Mouse (Mus musculus) macrophage (primary cell): Measurements from ENCODE around the gene Gm20929. TPM values are rescaled to one million over a fixed set of nuclear protein-coding genes. Genes with fewer than 3 reads are reported as not detected.
"Not testable (repeated sequence)": the region's sequence is repeated elsewhere in the genome, so short reads cannot be mapped to it uniquely, and the experiment has no call there.

Experiments
- H3K27ac ChIP-seq: fragments of 350-480 bp; formaldehyde crosslinking; 2 replicates; pipeline ENCODE4 v1.9.0; 2021
- H3K36me3 ChIP-seq: fragments of 350-480 bp; formaldehyde crosslinking; 2 replicates; pipeline ENCODE4 v1.9.0; 2021; ENCODE audit errors: inconsistent target
- H3K4me3 ChIP-seq: fragments of 350-480 bp; formaldehyde crosslinking; 2 replicates; pipeline ENCODE4 v1.9.0; 2021; ENCODE audit errors: inconsistent target
- H3K79me2 ChIP-seq: fragments of 350-480 bp; formaldehyde crosslinking; 2 replicates; pipeline ENCODE4 v1.9.0; 2021; ENCODE audit errors: inconsistent target
- WGBS: methylation state at CpG from one replicate; pipeline ENCODE4 v1.1.7; 2026; ENCODE audit warnings: inconsistent platforms; ENCODE audit not compliant: missing documents; 5-methylcytosine and 5-hydroxymethylcytosine counted together
- polyA plus RNA-seq: library from polyadenylated mRNA; stranded (reverse); fragments of 250-400 nt; gene quantifications from 3 replicates; pipeline ENCODE4 v1.2.4, GENCODE M21; 2018; ENCODE audit warnings: inconsistent platforms
- total RNA-seq, 78 experiments: library from RNA; depleted of rRNA; stranded (reverse); fragments of 250-400 nt; gene quantifications; 1 replicate in 9 of 78; 2 replicates in 24 of 78; 3 replicates in 43 of 78; 4 replicates in 2 of 78; pipeline ENCODE4 v1.2.4; 2018; ENCODE audit warnings: inconsistent platforms in 56 of 78

The Gm20929 gene
- total RNA-seq (2018; cell fraction: chromatin; rRNA removed) = not detected
- not detected for total RNA-seq (2018; cell fraction: cytosol; rRNA removed)
- not detected for total RNA-seq (2018; cell fraction: nucleus; rRNA removed)
- not detected in 3 replicates for polyA plus RNA-seq

DNA sequence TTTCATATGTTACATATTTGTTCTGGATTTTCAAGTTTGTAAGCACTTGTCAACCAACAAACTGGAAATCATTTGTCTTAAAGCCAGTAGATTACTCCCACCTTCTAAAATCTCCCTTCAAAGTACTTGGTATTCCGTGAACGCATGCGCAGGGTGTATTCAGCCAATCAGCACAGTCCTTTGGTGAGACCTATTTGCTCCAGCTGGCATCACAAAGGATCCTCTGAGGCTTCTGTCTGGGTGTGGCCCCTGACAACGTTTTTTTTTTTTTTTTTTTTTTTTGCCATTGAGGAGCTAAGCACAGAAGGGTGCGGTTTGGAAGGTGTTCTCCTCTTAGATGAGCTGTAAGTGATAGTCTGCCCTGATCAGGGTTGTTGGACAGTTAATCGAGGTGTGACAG, at the start of gene Gm20929:
TSS of gene Gm20929 (plus strand) at position 301 of the 400 bp plus-strand sequence.
- no CpG with 5 or more reads among the region's 6 CpGs for WGBS

More for the DNA sequence above, at the start of gene Gm20929:
- not testable (repeated sequence) for H3K4me3 ChIP-seq, H3K27ac ChIP-seq, H3K79me2 ChIP-seq, H3K36me3 ChIP-seq
